Mouse (Mus musculus): ENCODE results near the gene Spata3.
A peak's percentile ranks its signal among the peaks of the same experiment; 100 is the strongest.
"Not testable (repeated sequence)": the region's sequence is repeated elsewhere in the genome, so short reads cannot be mapped to it uniquely, and the experiment has no call there.

Gene Spata3

GRCm38 (mm10) chr1:86016516-86016915 is at the start of gene Spata3:
Spata3 (plus strand) TSS chr1:86016816.
- DNase-seq (ENCODE audit: low spot score in 2 of 2), result no peak

- no peak for DNase-seq (ENCODE audit: low spot score in 2 of 2)
Measured at GRCm38 (mm10) chr1:85969081-85969480, 47.5 kb upstream of the Spata3 start.

- no peak for DNase-seq (ENCODE audit: low spot score in 2 of 2)
Measured at GRCm38 (mm10) chr1:85969519-85969918, 47.1 kb upstream of the Spata3 start.

GRCm38 (mm10) chr1:85971070-85971469 is 45.5 kb upstream of the Spata3 start:
- DNase-seq (ENCODE audit: low spot score in 2 of 2), result no peak

- DNase-seq (ENCODE audit: low spot score in 2 of 2), result no peak
Measured at GRCm38 (mm10) chr1:85972341-85972740, 44.3 kb upstream of the Spata3 start.

GRCm38 (mm10) chr1:85973468-85973877 is 43.1 kb upstream of the Spata3 start:
- no peak for DNase-seq (ENCODE audit: low spot score in 2 of 2)

GRCm38 (mm10) chr1:85977709-85978108 is 38.9 kb upstream of the Spata3 start:
- peak; percentile 18 to 25 for DNase-seq (ENCODE audit: low spot score in 2 of 2)

GRCm38 (mm10) chr1:85981738-85982357 is 34.8 kb upstream of the Spata3 start:
- DNase-seq (ENCODE audit: low spot score in 2 of 2), result peak; percentile 57 to 62

GRCm38 (mm10) chr1:85985784-85986183 is 30.8 kb upstream of the Spata3 start:
- no peak for DNase-seq (ENCODE audit: low spot score in 2 of 2)

- DNase-seq (ENCODE audit: low spot score in 2 of 2), result peak; percentile 24 to 31
Measured at GRCm38 (mm10) chr1:85988351-85988750, 28.3 kb upstream of the Spata3 start.

GRCm38 (mm10) chr1:85988882-85989281 is 27.7 kb upstream of the Spata3 start:
- not testable (repeated sequence) for DNase-seq (ENCODE audit: low spot score in 2 of 2)

- no peak for DNase-seq (ENCODE audit: low spot score in 2 of 2)
Measured at GRCm38 (mm10) chr1:85992175-85992574, 24.4 kb upstream of the Spata3 start.

- no peak for DNase-seq (ENCODE audit: low spot score in 2 of 2)
Measured at GRCm38 (mm10) chr1:85993541-85993940, 23.1 kb upstream of the Spata3 start.

GRCm38 (mm10) chr1:85997221-85997620 is 19.4 kb upstream of the Spata3 start:
- DNase-seq (ENCODE audit: low spot score in 2 of 2), result no peak

GRCm38 (mm10) chr1:85998012-85998411 is 18.6 kb upstream of the Spata3 start:
- DNase-seq (ENCODE audit: low spot score in 2 of 2), result peak; percentile 64 to 67

- DNase-seq (ENCODE audit: low spot score in 2 of 2), result no peak
Measured at GRCm38 (mm10) chr1:85999853-86000570, 16.6 kb upstream of the Spata3 start.

- no peak for DNase-seq (ENCODE audit: low spot score in 2 of 2)
Measured at GRCm38 (mm10) chr1:86005540-86005939, 11.1 kb upstream of the Spata3 start.

- no peak for DNase-seq (ENCODE audit: low spot score in 2 of 2)
Measured at GRCm38 (mm10) chr1:86006040-86006439, 10.6 kb upstream of the Spata3 start.

- DNase-seq (ENCODE audit: low spot score in 2 of 2), result peak; percentile 69 to 73
Measured at GRCm38 (mm10) chr1:86007778-86008177, 8.8 kb upstream of the Spata3 start.

- not testable (repeated sequence) for DNase-seq (ENCODE audit: low spot score in 2 of 2)
Measured at GRCm38 (mm10) chr1:86015758-86016157, 858 bp upstream of the Spata3 start.

GRCm38 (mm10) chr1:86018235-86019055 is 1.8 kb downstream of the Spata3 start:
- no peak for DNase-seq (ENCODE audit: low spot score in 2 of 2)

- DNase-seq (ENCODE audit: low spot score in 2 of 2), result no peak
Measured at GRCm38 (mm10) chr1:86021365-86021989, 4.9 kb downstream of the Spata3 start.

All from spleen, postnatal 36 days (tissue).